Mouse (Mus musculus) left cerebral cortex, adult 11 months (tissue): ENCODE measurements around the gene Otub1.
A peak's percentile ranks its signal among the peaks of the same experiment; 100 is the strongest.

Experiments used
- DNase-seq: peaks from one replicate; pipeline ENCODE4 v3.0.0; 2022; ENCODE audit warnings: low spot score

The Otub1 gene

DNA sequence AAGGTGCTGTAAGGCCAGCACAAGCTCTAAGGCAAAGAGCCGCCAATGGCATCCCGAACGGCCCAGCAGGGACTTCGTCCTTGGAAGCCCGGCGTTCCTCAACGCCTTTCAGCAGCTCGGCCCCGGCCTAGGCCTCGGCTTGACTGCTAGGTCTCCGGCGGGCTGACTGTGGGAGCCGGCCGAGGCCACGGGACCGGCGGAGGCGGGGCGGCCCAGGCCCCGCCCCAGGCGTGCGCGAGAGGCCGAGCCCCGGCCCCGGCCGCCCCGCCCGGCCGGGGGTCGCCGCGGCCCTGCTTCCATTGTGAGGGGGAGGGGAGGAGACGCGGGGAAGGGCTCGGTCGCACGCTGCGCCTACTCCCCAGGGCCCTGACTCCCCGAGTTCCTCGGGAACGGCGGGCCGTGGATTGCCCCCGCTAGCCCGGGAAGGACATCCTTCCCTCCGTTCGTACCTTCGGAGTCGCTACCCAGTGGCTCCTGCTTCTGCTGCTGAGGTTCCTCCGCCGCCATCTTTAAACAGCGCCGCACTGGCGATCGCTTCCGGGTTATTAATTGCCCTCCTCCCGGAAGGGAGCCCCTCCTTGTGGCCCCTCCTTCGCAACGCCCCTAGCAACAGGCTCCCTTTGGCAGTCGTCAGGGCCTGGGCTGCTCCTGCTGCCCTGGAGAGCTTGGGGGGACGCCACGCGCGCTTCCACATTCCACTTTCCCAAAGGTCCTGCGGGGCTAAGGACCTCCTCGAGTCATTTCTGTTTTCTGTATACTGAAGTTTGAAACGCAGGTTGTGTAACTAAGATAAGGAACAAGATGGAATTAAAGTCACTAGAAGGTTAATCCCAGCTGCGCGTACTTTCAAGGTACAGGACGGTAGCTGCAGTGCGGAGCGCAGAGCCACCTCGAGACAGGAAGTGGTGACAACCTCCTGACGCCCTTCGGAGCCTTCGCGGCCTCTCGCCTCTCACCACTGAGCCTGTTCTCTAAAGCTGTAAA, at the start of gene Otub1:
Otub1 (minus strand) TSS at position 564 of the 984 bp plus-strand sequence.
- peak; percentile 90 for DNase-seq

- no peak for DNase-seq
Measured at GRCm38 (mm10) chr19:7246021-7246420, 39.9 kb upstream of the Otub1 start.

DNA sequence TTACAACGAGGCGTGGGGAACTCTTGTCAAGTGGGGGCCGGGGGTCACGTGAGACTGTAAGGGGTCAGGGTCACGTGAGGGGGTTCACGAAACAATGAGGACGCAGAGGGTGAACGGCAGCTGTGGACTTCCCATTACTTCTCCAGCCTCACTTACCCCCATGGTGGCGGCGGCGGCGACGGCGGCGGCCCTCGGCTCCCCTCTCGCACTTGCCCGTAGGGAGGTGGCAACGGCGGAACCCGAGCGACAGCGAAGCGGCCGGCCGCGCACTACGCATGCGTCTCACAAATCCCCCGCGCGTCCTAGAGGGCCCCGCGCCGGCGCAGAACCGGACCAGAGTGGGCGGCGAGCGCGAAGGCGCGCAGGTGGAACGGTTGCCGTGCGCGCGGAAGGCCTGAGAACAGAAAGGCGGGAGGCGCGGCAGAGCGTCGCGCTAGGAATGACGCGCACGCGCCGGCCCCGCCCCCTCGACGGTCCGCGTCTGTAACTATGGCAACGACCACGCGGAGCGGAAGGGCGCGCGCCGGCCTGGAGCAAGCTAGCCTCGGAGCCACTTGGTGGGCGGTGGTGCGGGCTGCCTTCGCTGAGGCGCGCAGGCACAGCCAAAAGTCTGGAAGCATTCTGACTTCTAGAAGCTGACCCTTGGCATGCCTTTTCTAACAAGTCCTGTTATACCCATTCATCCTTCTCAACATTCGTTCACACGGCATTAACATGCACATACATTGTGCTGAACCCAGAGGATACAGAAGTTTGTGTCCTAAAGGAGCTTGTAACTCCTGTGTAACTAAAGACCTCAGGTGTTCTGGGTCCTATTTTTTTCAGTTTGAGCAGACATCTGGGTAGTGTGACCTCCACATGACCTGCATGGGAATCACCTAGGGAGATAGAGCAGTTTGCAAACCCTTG, 34.9 kb upstream of the Otub1 start, which contains the start of gene Naa40:
Naa40 (minus strand) TSS at position 402 of the 909 bp plus-strand sequence.
- peak; percentile 87 for DNase-seq

DNA sequence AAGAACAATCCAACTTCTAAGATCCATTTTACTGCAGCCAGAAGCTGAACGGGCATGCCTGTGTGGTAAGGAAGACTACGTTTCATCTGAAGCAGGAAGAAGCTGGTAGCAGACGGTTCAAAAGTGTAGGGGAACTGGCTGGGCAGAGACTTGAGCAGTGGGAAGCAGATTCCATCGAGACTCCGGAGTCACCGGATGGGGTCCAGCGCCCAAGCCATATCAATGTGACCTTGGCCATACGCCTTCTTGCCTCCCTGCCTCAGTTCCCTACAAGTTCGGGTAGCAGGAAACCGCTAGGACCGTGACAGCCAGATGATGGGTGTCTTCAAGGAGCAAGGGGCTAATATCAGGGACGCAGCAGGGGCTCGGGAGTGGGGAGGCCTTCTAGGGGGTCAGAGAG, 34.2 kb upstream of the Otub1 start:
- no peak for DNase-seq

DNA sequence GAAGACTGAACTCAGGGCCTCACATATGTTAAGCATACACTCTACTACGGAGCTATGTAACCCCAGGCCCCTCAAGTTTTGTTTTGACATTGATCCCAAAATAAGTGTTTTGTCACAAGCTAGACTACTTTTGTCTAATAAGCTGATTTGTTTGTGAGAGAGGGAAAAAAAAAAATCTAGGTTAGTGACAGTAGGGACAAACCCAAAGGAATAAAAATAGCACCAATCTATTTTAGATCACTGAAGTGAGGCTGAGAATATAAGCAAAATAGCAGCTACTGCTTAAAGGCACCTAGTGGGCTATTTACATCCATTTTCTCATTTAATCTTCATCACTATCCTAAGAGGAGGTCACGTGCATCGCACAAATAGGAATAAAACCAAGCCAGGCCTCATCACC, 33.5 kb upstream of the Otub1 start:
- no peak for DNase-seq

GRCm38 (mm10) chr19:7236742-7237141, 30.6 kb upstream of the Otub1 start:
- DNase-seq, result no peak

- DNase-seq, result no peak
Measured at GRCm38 (mm10) chr19:7236011-7236410, 29.9 kb upstream of the Otub1 start.

- no peak for DNase-seq
Measured at GRCm38 (mm10) chr19:7235461-7235860, 29.3 kb upstream of the Otub1 start.

DNA sequence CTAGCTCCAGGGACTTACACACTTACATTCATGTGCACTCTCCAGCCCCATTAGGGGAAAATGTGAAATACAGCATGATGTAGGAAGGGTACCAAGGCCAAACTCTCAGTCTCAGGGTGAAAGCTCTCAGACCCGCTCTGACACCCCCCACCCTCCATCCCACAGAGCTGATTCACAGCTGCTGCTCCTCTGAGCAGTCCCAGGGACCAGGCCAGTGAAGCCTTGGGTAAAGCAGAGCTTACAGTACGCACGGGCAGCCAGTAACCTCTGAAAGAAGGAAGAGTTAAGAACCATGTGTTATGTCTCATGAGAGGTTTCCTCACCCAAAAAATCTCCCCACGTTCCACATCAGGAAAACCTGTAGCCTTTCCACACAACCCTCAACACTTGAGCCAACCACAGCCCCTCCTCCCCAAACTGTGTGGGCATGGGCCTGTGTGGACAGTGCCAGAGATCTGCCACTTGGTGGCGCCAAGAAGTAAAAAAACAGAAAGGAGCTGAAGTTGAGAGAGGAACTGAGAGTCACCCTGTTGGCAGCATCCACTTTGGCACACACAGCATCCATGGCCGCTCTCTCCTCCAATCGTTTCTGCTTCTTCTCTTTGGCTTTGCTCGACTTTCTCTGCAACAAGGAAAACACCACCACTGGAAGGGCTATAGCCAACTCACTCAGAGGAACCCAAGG, 28.6 kb upstream of the Otub1 start:
- DNase-seq, result peak; percentile 68

GRCm38 (mm10) chr19:7226511-7226914, 20.4 kb upstream of the Otub1 start:
- DNase-seq, result no peak

DNA sequence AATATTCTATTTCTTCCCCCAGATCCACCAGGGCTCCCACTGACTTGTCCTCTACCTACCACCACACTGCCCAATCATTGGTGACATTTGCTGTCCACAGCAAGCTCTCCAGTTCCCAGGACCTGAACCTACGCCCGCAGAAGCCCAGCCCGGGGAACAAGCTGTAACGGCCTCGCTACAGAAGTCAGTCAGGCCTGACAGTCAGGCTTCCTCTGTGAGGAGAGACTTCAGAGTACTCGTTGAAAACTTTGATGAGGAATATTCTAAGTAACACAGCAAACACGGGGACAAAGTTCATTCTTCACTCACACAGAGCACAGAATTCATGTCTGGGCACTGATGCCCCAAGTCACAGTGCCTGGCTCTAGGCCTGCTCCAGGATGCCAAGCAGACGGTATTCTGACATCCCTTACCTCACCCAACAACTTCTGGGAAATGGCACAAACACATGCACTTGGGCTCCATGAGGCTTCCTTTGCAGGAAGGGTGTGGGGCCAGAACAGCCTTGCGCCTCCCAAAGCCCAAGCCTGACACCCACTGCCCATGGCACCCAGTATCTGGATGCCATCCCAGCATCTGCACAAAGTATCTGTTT, 19.1 kb upstream of the Otub1 start:
- no peak for DNase-seq

- no peak for DNase-seq
Measured at GRCm38 (mm10) chr19:7224253-7224652, 18.1 kb upstream of the Otub1 start.

- DNase-seq, result no peak
Measured at GRCm38 (mm10) chr19:7223488-7223887, 17.4 kb upstream of the Otub1 start.

DNA sequence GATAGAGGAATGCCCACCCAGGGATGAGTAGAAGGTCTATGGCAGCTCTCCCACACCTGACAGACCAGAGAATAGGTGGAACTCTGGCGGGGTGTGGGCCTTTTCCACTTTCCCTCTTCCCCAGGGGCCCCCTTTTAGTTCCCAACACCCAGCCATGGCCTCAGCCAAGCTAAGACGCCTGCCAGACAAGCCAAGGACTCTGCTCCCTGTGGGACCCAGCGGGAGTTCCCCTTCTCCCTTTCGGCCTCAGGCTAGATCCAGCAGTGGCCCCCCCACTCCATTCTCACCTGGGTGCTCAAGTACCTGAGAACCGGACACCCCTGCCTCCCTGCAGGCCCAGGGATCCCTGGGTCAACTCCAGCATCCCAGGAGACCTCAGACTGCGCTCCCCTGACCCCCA, 16.1 kb upstream of the Otub1 start:
- no peak for DNase-seq

GRCm38 (mm10) chr19:7218753-7219152, 12.6 kb upstream of the Otub1 start:
- no peak for DNase-seq

GRCm38 (mm10) chr19:7217926-7218267, 11.8 kb upstream of the Otub1 start:
- no peak for DNase-seq

GRCm38 (mm10) chr19:7217162-7217925, 11.2 kb upstream of the Otub1 start, which contains the start of gene Cox8a:
Gene Cox8a (minus strand): TSS chr19:7217616.
- DNase-seq, result peak; percentile 95

- no peak for DNase-seq
Measured at GRCm38 (mm10) chr19:7214484-7214883, 8.4 kb upstream of the Otub1 start.

- DNase-seq, result no peak
Measured at GRCm38 (mm10) chr19:7213010-7213409, 6.9 kb upstream of the Otub1 start.

DNA sequence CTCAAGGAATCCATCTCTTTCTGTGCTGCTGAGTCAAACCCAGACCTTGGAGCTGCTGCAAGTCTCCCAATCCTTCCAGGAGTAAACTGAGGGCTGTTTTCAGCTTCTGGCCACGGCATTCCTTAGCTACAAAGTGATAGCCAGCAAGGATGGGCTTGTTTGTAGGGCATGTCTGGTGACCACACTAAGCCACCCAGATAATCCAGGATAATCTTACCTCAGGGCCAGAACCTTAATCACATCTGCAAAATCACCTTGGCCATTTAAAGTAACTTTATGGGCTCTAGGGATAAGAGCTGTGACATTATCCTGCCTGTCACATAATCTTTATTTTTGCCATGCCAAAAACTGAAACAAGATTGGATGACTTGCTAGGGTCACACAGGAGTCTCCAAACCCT, 6.1 kb upstream of the Otub1 start:
- DNase-seq, result no peak
